Mouse (Mus musculus): ENCODE results near the gene Cstad.

Cstad gene

GRCm38 (mm10) chr2:30628374-30628773 is 33.5 kb downstream of the Cstad start:
- DNase-seq (ENCODE audit: low spot score in 2 of 2) = no peak

GRCm38 (mm10) chr2:30629038-30629761 is 34.4 kb downstream of the Cstad start:
- DNase-seq (ENCODE audit: low spot score in 2 of 2) = no peak

GRCm38 (mm10) chr2:30629860-30630259 is 35.0 kb downstream of the Cstad start:
- no peak for DNase-seq (ENCODE audit: low spot score in 2 of 2)

GRCm38 (mm10) chr2:30636266-30636671 is 41.4 kb downstream of the Cstad start:
- no peak for DNase-seq (ENCODE audit: low spot score in 2 of 2)

- no peak for DNase-seq (ENCODE audit: low spot score in 2 of 2)
Observed at GRCm38 (mm10) chr2:30637991-30638390, 43.2 kb downstream of the Cstad start.

- DNase-seq (ENCODE audit: low spot score in 2 of 2) = no peak
Observed at GRCm38 (mm10) chr2:30640021-30640481, 45.2 kb downstream of the Cstad start.

- DNase-seq (ENCODE audit: low spot score in 2 of 2) = no peak
Observed at GRCm38 (mm10) chr2:30642810-30643209, 48.0 kb downstream of the Cstad start.

- no peak for DNase-seq (ENCODE audit: low spot score in 2 of 2)
Observed at GRCm38 (mm10) chr2:30643422-30643821, 48.6 kb downstream of the Cstad start.

GRCm38 (mm10) chr2:30646833-30647232 is 52.0 kb downstream of the Cstad start:
- DNase-seq (ENCODE audit: low spot score in 2 of 2) = peak in 1 of 2 experiments; percentile 72

GRCm38 (mm10) chr2:30647303-30647881 is 52.6 kb downstream of the Cstad start:
- peak; percentile 88 to 90 for DNase-seq (ENCODE audit: low spot score in 2 of 2)

GRCm38 (mm10) chr2:30647882-30648494 is 53.1 kb downstream of the Cstad start:
- DNase-seq (ENCODE audit: low spot score in 2 of 2) = peak in 1 of 2 experiments; percentile 62

GRCm38 (mm10) chr2:30650249-30650648 is 55.4 kb downstream of the Cstad start:
- DNase-seq (ENCODE audit: low spot score in 2 of 2) = no peak

GRCm38 (mm10) chr2:30651831-30652230 is 57.0 kb downstream of the Cstad start:
- no peak for DNase-seq (ENCODE audit: low spot score in 2 of 2)

GRCm38 (mm10) chr2:30652581-30653037 is 57.8 kb downstream of the Cstad start:
- DNase-seq (ENCODE audit: low spot score in 2 of 2) = no peak

- DNase-seq (ENCODE audit: low spot score in 2 of 2) = no peak
Observed at GRCm38 (mm10) chr2:30653046-30653445, 58.2 kb downstream of the Cstad start.

GRCm38 (mm10) chr2:30654158-30654557 is 59.3 kb downstream of the Cstad start:
- no peak for DNase-seq (ENCODE audit: low spot score in 2 of 2)

- DNase-seq (ENCODE audit: low spot score in 2 of 2) = no peak
Observed at GRCm38 (mm10) chr2:30654582-30654981, 59.7 kb downstream of the Cstad start.

- no peak for DNase-seq (ENCODE audit: low spot score in 2 of 2)
Observed at GRCm38 (mm10) chr2:30655746-30656145, 60.9 kb downstream of the Cstad start.

- DNase-seq (ENCODE audit: low spot score in 2 of 2) = no peak
Observed at GRCm38 (mm10) chr2:30656711-30657555, 62.1 kb downstream of the Cstad start.

- peak in 1 of 2 experiments; percentile 58 for DNase-seq (ENCODE audit: low spot score in 2 of 2)
Observed at GRCm38 (mm10) chr2:30657674-30658479, 63.0 kb downstream of the Cstad start.

GRCm38 (mm10) chr2:30658480-30658843 is 63.6 kb downstream of the Cstad start:
- peak; percentile 98 to 99 for DNase-seq (ENCODE audit: low spot score in 2 of 2)
